Mouse (Mus musculus) forebrain, embryonic 13.5 days (tissue): ENCODE measurements around the gene Rbbp8nl. TPM values are rescaled to one million over a fixed set of nuclear protein-coding genes. Genes with fewer than 3 reads are reported as not detected.

Experiments used
- ATAC-seq: fragments of 200-750 bp; cut with Nextera tagmentation; 2 replicates; pipeline ENCODE4 v1.8.0; 2017
- H3K27ac ChIP-seq: fragments of 300-500 bp; sonication (generic); 2 replicates; pipeline ENCODE4 v1.5.1; 2015; ENCODE audit warnings: inconsistent platforms, mild to moderate bottlenecking, moderate library complexity
- H3K27me3 ChIP-seq: fragments of 300-500 bp; sonication (generic); 2 replicates; pipeline ENCODE4 v1.6.1; 2015; ENCODE audit warnings: mild to moderate bottlenecking, inconsistent platforms
- H3K36me3 ChIP-seq: fragments of 300-500 bp; sonication (generic); 2 replicates; pipeline ENCODE4 v1.6.1; 2015; ENCODE audit warnings: mild to moderate bottlenecking, inconsistent platforms; ENCODE audit not compliant: poor library complexity, severe bottlenecking
- H3K4me1 ChIP-seq: fragments of 300-500 bp; sonication (generic); 2 replicates; pipeline ENCODE4 v1.6.1; 2015; ENCODE audit warnings: inconsistent platforms
- H3K4me2 ChIP-seq: fragments of 300-500 bp; sonication (generic); 2 replicates; pipeline ENCODE4 v1.6.1; 2015; ENCODE audit warnings: inconsistent platforms, mild to moderate bottlenecking, moderate library complexity
- H3K4me3 ChIP-seq: fragments of 300-500 bp; sonication (generic); 2 replicates; pipeline ENCODE4 v1.5.1; 2015; ENCODE audit warnings: mild to moderate bottlenecking, inconsistent platforms
- H3K9ac ChIP-seq: fragments of 300-500 bp; sonication (generic); 2 replicates; pipeline ENCODE4 v1.6.1; 2015; ENCODE audit warnings: mild to moderate bottlenecking, inconsistent platforms
- H3K9me3 ChIP-seq: fragments of 300-500 bp; sonication (generic); replicated peaks from 2 replicates; pipeline ENCODE4 v1.6.1; 2016; ENCODE audit warnings: inconsistent platforms
- WGBS: fragments of 180-500 bp; shearing (Covaris S2); methylation state at CpG from one replicate; pipeline ENCODE4 v1.1.7; 2015; 5-methylcytosine and 5-hydroxymethylcytosine counted together
- polyA plus RNA-seq: library from polyadenylated mRNA; unstranded; fragments of >200 nt; fragmentation: Nextera tagmentation; extraction: Ambion mirVana; gene quantifications from 2 replicates; pipeline ENCODE4 v1.2.1, GENCODE M21; 2015

Gene Rbbp8nl
- polyA plus RNA-seq, 1 experiment from 2014 or later, result not detected

DNA sequence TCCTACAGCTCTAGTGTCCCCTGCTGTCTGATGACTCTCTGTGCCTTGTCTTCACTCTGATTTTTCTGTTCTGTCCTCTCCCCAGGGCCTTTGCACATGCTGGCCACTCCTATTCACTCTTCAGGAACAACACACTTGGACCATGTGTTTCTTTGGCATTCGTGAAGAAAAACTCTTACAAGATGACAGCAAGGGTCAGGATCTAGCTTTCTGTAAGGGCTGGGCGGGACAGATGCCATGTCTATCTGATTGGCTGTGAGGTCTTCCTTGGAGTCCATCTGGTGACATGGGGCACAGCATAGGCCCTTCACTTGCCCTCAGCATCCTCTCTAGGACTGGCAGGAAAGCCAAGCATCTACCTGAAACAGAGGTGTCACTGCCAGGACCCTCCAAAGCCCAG is 16.3 kb upstream of the Rbbp8nl start:
- Histone ChIP-seq H3K27me3 (no peaks in the 10 kb centered on the region), H3K4me2 (no peak overlapping the region), H3K4me3 (no peak overlapping the region), H3K9ac (no peak overlapping the region), H3K9me3 (no peaks in the 10 kb centered on the region), H3K36me3 (no peaks in the 10 kb centered on the region), H3K4me1 (no peaks in the 10 kb centered on the region), H3K27ac (no peak overlapping the region)
- WGBS, result 78% methylated on average over 2 of the region's 2 CpGs
- ATAC-seq, result no peak

DNA sequence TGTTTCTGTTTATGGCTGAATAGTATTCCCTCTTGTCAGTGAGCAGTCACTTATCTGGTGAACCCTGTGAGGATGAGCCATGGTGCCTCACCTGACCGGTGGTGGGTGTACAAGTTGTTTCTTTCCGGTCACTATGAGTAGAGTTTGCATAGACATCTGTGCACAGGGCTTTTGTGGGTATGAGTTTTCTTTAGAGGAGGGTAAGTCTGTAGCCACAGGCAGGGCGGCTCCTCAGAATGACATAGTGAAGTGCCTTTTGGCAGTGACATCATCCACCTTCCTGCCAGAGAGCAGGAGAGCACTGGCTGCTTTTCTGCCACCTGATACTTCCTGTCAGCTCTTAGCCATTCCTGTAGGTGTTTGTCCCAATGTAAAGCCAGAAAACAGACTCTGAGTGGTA is 15.8 kb upstream of the Rbbp8nl start:
- Histone ChIP-seq H3K4me1 (no peaks in the 10 kb centered on the region), H3K9me3 (no peaks in the 10 kb centered on the region), H3K4me3 (no peak overlapping the region), H3K9ac (no peak overlapping the region), H3K36me3 (no peaks in the 10 kb centered on the region), H3K4me2 (no peak overlapping the region), H3K27ac (no peak overlapping the region), H3K27me3 (no peaks in the 10 kb centered on the region)
- WGBS, result 90% methylated on average over 3 of the region's 3 CpGs
- no peak for ATAC-seq

DNA sequence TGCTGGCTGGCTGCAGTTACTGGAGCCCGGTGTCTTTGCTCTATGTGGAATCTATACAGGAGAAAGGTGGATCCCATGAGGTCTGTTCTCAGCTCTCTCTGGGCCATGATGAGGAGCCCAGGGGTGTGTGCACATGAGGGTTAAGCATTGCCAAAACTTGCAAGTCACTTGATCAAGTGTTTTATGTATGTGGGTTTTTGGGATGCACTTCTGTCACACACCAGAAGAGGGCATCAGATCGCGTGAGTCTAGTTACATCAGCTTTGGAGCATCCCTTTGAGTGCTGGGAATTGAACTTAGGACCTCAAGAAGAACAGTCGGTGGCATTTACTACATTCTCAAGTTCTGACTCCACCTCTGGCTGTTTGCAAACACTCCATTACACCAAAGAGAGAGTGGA is 14.9 kb upstream of the Rbbp8nl start:
- no peak overlapping the region for H3K4me2 ChIP-seq
- WGBS, result 59% methylated on average over 4 of the region's 4 CpGs
- no peaks in the 10 kb centered on the region for H3K36me3 ChIP-seq
- ATAC-seq, result no peak
- no peaks in the 10 kb centered on the region for H3K27me3 ChIP-seq
- H3K27ac ChIP-seq, result no peak overlapping the region
- H3K9ac ChIP-seq, result no peak overlapping the region
- H3K4me3 ChIP-seq, result no peak overlapping the region
- no peaks in the 10 kb centered on the region for H3K9me3 ChIP-seq
- H3K4me1 ChIP-seq, result no peaks in the 10 kb centered on the region

DNA sequence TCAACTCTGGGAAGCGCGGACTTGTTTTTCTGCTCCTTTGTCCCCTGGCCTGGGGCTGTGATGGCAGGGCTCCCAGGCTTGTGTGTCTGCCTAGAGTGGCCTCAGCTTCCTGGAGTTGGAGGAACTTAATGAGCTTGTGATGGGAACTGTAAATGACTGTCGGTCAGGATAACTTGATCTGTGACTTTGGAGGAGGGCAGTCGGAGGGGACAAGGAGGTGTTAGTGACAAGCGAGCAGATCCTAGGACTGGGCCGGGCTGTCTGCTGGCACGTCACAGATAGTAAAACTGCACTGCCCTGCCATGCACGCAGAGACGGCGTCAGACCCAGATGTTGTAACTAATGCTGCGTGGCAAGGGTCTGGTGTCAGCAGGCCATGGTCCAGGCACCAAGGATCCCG is 13.8 kb upstream of the Rbbp8nl start:
- Histone ChIP-seq H3K27ac (no peak overlapping the region), H3K27me3 (no peaks in the 10 kb centered on the region), H3K9ac (no peak overlapping the region), H3K36me3 (no peaks in the 10 kb centered on the region), H3K9me3 (no peaks in the 10 kb centered on the region), H3K4me3 (no peak overlapping the region), H3K4me1 (no peaks in the 10 kb centered on the region), H3K4me2 (no peak overlapping the region)
- no peak for ATAC-seq
- WGBS, result 92% methylated on average over 12 of the region's 12 CpGs

DNA sequence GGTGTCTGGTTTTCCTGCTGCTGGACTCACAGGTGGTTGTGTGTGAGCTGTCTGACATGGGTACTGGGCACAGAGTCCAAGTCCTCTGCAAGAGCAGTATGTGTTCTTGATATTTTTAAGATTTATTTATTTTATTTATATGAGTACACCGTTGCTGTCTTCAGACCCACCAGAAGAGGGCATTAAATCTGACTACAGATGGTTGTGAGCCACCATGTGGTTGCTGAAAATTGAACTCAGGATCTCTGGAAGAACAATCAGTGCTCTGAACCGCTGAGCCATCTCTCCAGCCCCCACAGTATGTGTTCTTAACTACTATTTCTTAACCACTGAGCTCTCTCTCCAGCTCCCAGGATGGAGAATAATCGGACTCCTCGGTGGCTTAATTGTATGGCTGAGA is 12.5 kb upstream of the Rbbp8nl start:
- no peak for ATAC-seq
- no peaks in the 10 kb centered on the region for H3K27me3 ChIP-seq
- 76% methylated on average over 4 of the region's 4 CpGs for WGBS
- no peaks in the 10 kb centered on the region for H3K4me1 ChIP-seq
- H3K27ac ChIP-seq, result no peak overlapping the region
- H3K9me3 ChIP-seq, result no peaks in the 10 kb centered on the region
- no peak overlapping the region for H3K4me3 ChIP-seq
- H3K4me2 ChIP-seq, result no peak overlapping the region
- no peak overlapping the region for H3K9ac ChIP-seq
- H3K36me3 ChIP-seq, result no peaks in the 10 kb centered on the region

DNA sequence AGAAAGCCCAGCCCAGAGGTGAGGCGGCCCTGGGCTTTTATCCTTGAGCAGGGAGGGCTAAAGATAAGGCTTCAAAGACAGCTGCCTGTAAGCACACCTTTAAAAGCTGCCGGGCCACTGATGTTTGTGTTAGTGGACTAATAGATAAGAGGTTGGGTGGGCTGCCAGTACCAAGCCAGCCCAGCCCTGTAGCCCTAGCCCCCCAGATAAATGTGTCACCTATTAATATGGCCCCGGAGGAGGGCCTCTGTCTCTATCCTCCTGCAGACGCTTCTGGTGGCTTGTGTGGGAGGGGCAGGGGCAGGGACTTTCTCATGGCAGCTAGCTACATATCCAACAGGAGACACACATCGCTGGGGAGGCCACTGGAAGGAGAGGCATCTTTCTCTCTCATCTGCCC is 11.1 kb upstream of the Rbbp8nl start:
- H3K9ac ChIP-seq, result no peak overlapping the region
- H3K27ac ChIP-seq, result no peak overlapping the region
- no peaks in the 10 kb centered on the region for H3K27me3 ChIP-seq
- no peaks in the 10 kb centered on the region for H3K4me1 ChIP-seq
- no peak for ATAC-seq
- WGBS, result 63% methylated on average over 5 of the region's 5 CpGs
- no peak overlapping the region for H3K4me2 ChIP-seq
- no peaks in the 10 kb centered on the region for H3K36me3 ChIP-seq
- no peak overlapping the region for H3K4me3 ChIP-seq
- H3K9me3 ChIP-seq, result no peaks in the 10 kb centered on the region

DNA sequence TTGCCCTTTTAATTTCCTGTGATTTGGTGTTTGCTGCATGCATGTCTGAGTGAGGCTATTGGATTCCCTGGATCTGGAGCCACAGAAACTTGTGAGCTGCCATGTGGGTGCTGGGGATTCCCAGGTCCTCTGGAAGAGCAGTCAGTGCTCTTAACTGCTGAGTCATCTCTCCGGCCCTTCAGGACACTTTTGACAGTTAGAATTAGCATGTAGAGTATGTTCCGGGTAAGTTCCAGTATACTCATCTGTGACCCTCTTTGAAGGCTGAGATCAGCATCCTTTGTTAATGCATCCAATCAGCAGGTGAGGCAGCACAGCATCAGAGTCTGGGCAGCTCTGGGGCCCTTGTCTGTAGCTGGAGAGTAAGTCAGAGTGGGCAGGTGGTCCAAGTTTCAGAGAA is 10.6 kb upstream of the Rbbp8nl start:
- Histone ChIP-seq H3K9me3 (no peaks in the 10 kb centered on the region), H3K9ac (no peak overlapping the region), H3K27me3 (no peaks in the 10 kb centered on the region), H3K4me2 (no peak overlapping the region), H3K4me3 (no peak overlapping the region), H3K27ac (no peak overlapping the region), H3K4me1 (no peaks in the 10 kb centered on the region), H3K36me3 (no peaks in the 10 kb centered on the region)
- no peak for ATAC-seq
- WGBS, result 80% methylated on average over 2 of the region's 2 CpGs

DNA sequence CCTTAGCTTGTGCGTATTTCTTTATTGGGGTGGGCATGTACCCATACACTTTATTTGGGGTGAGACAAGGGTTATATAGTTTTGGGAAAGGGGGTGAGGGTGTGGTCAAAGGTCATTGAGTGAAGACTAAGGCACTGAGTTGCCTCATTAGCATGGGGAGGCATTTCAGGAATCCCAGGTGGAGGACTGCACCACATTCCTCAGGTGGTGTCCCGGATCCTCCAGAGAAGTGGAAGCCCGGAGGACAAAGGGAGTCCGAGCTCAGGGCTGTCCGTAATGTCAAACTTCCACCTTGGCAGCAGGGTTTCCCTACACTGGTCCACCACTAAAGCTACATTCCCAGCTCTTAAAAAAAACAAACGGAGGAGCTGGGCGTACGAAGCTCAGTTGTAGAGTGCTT is 3.2 kb upstream of the Rbbp8nl start:
- Histone ChIP-seq H3K4me2 (no peak overlapping the region), H3K4me3 (no peak overlapping the region), H3K9me3 (no peaks in the 10 kb centered on the region), H3K27me3 (no peaks in the 10 kb centered on the region), H3K27ac (no peak overlapping the region), H3K36me3 (no peaks in the 10 kb centered on the region), H3K4me1 (no peaks in the 10 kb centered on the region), H3K9ac (no peak overlapping the region)
- ATAC-seq, result no peak
- WGBS, result 78% methylated on average over 8 of the region's 8 CpGs

DNA sequence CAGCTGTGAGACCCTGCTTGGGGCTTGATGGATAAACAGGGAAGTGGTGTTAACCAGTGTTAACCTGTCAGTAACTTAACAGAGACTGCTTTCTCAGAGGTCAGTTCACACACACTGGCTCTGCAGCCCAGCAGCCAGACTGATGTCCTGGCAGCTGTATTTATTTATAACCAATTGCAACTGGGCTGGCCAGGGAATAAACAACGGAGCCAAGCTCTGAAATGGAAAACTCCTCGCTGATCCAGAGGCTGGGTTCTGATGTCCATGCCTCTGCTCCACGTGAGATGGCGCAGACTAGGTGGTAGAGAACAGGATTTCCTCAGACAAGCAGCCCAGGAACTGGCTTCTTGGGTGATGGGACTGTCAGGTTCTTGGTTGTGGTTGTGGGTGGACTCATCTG is 2.3 kb upstream of the Rbbp8nl start:
- ATAC-seq, result no peak
- H3K27ac ChIP-seq, result no peak overlapping the region
- H3K9me3 ChIP-seq, result no peaks in the 10 kb centered on the region
- H3K27me3 ChIP-seq, result no peaks in the 10 kb centered on the region
- H3K36me3 ChIP-seq, result no peaks in the 10 kb centered on the region
- WGBS, result 83% methylated on average over 4 of the region's 4 CpGs
- no peak overlapping the region for H3K9ac ChIP-seq
- H3K4me1 ChIP-seq, result no peaks in the 10 kb centered on the region
- no peak overlapping the region for H3K4me2 ChIP-seq
- no peak overlapping the region for H3K4me3 ChIP-seq

GRCm38 (mm10) chr2:180291566-180291965 is 1.9 kb upstream of the Rbbp8nl start:
- Histone ChIP-seq H3K27me3 (no peaks in the 10 kb centered on the region), H3K27ac (no peak overlapping the region), H3K4me1 (no peaks in the 10 kb centered on the region), H3K36me3 (no peaks in the 10 kb centered on the region), H3K9ac (no peak overlapping the region), H3K9me3 (no peaks in the 10 kb centered on the region), H3K4me2 (no peak overlapping the region), H3K4me3 (no peak overlapping the region)
- ATAC-seq, result no peak
- WGBS, result 84% methylated on average over 5 of the region's 5 CpGs

- Histone ChIP-seq H3K9ac (no peak overlapping the region), H3K27ac (no peak overlapping the region), H3K36me3 (no peaks in the 10 kb centered on the region), H3K4me3 (no peak overlapping the region), H3K27me3 (no peaks in the 10 kb centered on the region), H3K9me3 (no peaks in the 10 kb centered on the region), H3K4me1 (no peaks in the 10 kb centered on the region), H3K4me2 (no peak overlapping the region)
- ATAC-seq, result no peak
- 69% methylated on average over 6 of the region's 6 CpGs for WGBS
Measured at GRCm38 (mm10) chr2:180290503-180290902, 824 bp upstream of the Rbbp8nl start.

DNA sequence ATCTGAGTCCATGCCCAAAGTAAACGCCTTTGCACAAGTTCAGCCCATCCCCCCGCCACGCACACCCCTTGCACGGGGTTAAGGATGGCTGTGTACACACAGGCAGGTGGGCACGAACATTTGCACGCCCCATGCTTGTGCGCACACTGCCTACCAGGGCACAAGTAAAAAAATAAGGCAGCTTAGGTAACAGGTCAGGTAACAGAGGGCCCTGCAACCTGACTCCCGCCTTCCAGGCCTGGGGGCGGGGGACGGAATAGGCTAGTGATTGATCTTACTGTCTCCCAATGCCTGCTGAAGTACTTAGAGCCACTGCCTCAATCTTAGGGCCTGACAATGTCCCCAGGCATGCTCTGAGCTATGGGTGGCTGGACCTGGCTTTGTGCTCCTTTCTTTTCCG is 713 bp downstream of the Rbbp8nl start:
- ATAC-seq, result no peak
- 60% methylated on average over 11 of the region's 11 CpGs for WGBS
- Histone ChIP-seq H3K9me3 (no peaks in the 10 kb centered on the region), H3K36me3 (no peaks in the 10 kb centered on the region), H3K4me1 (no peaks in the 10 kb centered on the region), H3K4me3 (no peak overlapping the region), H3K9ac (no peak overlapping the region), H3K27ac (no peak overlapping the region), H3K27me3 (no peaks in the 10 kb centered on the region), H3K4me2 (no peak overlapping the region)

DNA sequence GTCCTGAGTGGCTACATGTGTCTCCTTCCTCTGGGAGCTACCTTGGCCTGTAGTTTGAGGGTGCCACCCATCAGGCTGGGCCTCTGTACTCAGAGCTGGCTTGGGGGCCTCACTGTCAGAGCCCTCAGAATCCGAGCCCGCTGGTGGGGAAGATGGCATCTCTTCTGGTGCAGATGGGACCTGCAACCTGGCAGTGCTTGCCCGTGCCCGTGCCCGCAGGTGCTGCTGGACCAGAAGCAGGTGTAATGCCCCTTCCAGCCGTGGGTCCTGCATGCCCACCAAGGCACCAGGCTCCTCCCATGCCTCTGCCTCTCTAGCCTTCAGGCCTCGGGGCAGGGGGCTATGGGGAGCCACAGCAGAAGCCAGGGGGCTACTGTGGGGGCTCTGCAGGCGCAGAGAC is 10.4 kb downstream of the Rbbp8nl start:
- Histone ChIP-seq H3K27me3 (0 out of 2 replicates have a peak, but pooled peaks cover 9% of the 10 kb centered on the region), H3K4me1 (0 out of 2 replicates have a peak, but pooled peaks cover 4% of the 10 kb centered on the region), H3K9me3 (no peaks in the 10 kb centered on the region), H3K36me3 (no peaks in the 10 kb centered on the region), H3K27ac (no peak overlapping the region), H3K4me3 (no peak overlapping the region), H3K4me2 (no peak overlapping the region), H3K9ac (no peak overlapping the region)
- 80% methylated on average over 8 of the region's 8 CpGs for WGBS
- ATAC-seq, result no peak
